Mouse (Mus musculus) left cerebral cortex, adult 2 months (tissue): ENCODE data around the gene Kit. TPM values are rescaled to one million over a fixed set of nuclear protein-coding genes. Genes with fewer than 3 reads are reported as not detected.

ENCODE experiments used
- DNase-seq, 2 experiments: peaks; one replicate each; pipeline ENCODE4 v3.0.0; 2021 to 2022; ENCODE audit warnings: low spot score in 2 of 2, mixed read lengths in 1 of 2; ENCODE audit errors: extremely low spot score in 1 of 2
- H3K27ac ChIP-seq: fragments of 200-600 bp; 2 replicates; pipeline ENCODE4 v1.8.1; 2022
- H3K4me3 ChIP-seq: fragments of 200-600 bp; 2 replicates; pipeline ENCODE4 v1.8.1; 2022
- CTCF ChIP-seq: fragments of 200-600 bp; IDR thresholded peaks from 2 replicates; pipeline ENCODE4 v1.8.1; 2022; ENCODE audit warnings: antibody characterized with exemption, mild to moderate bottlenecking, moderate library complexity
- intact Hi-C: fragments of 180-260 bp; cut with DNase I; formaldehyde crosslinking; loops from one replicate; pipeline ENCODE4 v1.15.1; 2025
- total RNA-seq, 2 experiments: library from RNA; stranded (reverse); gene quantifications; 2 replicates each; pipeline ENCODE4 v1.2.3; 2021

The Kit gene
- total RNA-seq, 2 experiments from 2014 or later: 31.5 to 33.9 TPM

DNA sequence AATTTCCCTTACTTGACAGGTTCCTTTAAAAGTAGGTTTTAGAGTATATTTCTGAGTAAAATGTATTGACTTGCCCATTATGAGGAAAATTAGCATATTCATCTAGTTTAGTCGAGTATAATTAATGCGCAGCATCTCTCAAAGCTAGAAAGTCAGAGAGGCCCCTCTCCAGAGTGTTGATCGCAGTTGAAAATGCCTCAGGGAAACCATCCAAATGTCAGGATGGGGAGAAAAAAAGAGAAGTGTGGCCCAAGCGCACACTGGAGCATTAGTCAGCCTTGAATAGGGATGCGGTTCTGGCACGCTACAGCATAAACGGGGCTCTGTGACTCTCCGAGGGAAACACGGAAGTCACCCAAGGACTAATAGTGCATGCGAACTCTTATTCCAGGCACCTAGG, 20.6 kb downstream of the Kit start:
- no peak for DNase-seq
- no peak overlapping the region for H3K4me3 ChIP-seq
- intact Hi-C loops: no loop called here
- no peak overlapping the region for H3K27ac ChIP-seq
- no peak for TF ChIP-seq CTCF

DNA sequence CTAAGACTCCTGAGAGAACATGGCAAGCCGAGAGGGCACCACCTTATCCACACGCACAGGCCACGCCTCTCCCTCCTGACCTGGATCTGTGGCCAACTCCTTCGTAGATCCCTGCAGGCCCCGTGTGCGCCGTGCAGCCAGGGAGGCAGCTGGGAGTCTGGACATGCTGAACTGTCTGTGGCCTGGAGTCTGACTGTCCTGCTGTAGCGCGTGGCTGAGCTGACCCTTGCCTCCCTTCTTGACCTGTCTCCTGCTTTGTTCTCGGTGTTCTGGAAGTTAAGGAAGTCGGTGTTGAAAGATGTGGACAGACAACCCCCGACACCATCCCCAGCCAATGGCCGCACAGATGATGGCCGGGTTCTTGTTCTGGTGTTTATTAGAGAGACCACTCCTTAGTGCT, 21.5 kb downstream of the Kit start:
- DNase-seq: no peak
- Histone ChIP-seq H3K27ac (no peak overlapping the region), H3K4me3 (no peak overlapping the region)
- no peak for TF ChIP-seq CTCF
- intact Hi-C loops: no loop called here

DNA sequence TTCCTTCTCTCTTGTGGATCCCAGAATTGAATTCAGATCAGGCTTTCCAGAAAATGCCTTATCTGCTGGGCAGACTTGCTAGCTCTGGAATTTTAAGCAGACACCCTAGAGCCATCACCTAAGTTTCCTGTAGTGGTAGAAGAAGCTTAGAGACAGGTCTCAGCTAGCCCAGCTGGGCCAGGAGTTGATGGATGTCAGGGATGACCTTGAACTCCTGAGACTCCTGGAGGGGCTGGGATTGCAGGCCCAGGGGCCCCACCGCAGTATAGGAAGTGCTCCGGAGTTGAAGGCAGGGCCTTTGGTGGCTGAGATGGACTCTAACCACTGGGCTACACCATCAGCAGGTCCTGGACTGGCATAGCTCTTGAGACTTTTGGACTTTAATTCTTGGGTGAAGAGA, 22.6 kb downstream of the Kit start:
- DNase-seq: no peak
- no peak overlapping the region for H3K27ac ChIP-seq
- no peak overlapping the region for H3K4me3 ChIP-seq
- intact Hi-C loops: no loop called here
- TF ChIP-seq CTCF: no peak

DNA sequence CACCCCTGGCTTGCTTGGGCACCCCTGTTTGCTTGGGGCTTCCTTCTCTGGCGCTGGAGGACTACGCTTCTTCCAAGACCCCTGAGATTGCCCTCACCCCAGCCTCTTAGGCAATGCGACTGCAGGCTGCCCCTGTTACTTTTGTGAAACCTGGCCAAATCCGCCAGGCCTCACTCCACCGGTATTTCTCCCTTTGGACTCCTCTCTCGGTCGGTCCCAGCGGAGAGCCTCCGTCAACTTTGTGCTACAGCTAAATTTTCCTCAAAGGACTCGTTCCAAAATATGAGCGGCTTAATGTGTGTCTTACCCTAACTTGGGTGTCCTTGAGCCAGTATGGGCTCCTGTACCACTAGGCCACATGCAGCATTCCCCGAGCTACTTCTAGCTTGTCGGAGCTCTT, 23.8 kb downstream of the Kit start:
- H3K27ac ChIP-seq: no peak overlapping the region
- intact Hi-C loops: no loop called here
- no peak overlapping the region for H3K4me3 ChIP-seq
- TF ChIP-seq CTCF: no peak
- no peak for DNase-seq

GRCm38 (mm10) chr5:75599991-75600390, 25.3 kb downstream of the Kit start:
- no peak for DNase-seq
- intact Hi-C loops: no loop called here
- Histone ChIP-seq H3K4me3 (no peak overlapping the region), H3K27ac (no peak overlapping the region)
- TF ChIP-seq CTCF: no peak

GRCm38 (mm10) chr5:75604238-75604637, 29.5 kb downstream of the Kit start:
- DNase-seq: no peak
- no peak for TF ChIP-seq CTCF
- Histone ChIP-seq H3K27ac (no peak overlapping the region), H3K4me3 (no peak overlapping the region)
- intact Hi-C loops: no loop called here

- TF ChIP-seq CTCF: no peak
- DNase-seq: no peak
- no peak overlapping the region for H3K4me3 ChIP-seq
- intact Hi-C loops: no loop called here
- H3K27ac ChIP-seq: no peak overlapping the region
Measured at GRCm38 (mm10) chr5:75606898-75607297, 32.2 kb downstream of the Kit start.

DNA sequence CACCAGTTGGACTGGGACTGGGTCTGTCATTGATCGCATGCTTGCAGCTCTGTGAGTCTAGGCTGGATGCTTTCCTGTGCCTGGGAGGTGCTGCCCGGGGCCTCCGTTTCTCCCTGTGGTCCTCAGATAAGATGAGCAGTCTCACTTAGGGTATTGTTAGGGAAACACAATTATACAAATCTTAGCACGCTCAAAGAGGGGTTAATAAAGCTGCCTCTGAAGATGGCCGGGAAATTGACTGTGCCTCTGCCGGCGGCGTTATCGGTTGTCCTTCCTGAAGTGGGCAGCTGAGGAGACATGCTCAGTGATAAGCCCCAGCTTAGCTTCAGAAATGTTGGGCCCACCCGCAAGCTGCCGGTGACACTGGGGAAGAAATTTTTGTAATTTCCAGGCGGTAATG, 33.3 kb downstream of the Kit start:
- no peak for TF ChIP-seq CTCF
- intact Hi-C loops: no loop called here
- no peak overlapping the region for H3K4me3 ChIP-seq
- no peak for DNase-seq
- H3K27ac ChIP-seq: no peak overlapping the region

GRCm38 (mm10) chr5:75612380-75612779, 37.7 kb downstream of the Kit start:
- no peak for TF ChIP-seq CTCF
- no peak for DNase-seq
- Histone ChIP-seq H3K4me3 (no peak overlapping the region), H3K27ac (no peak overlapping the region)
- intact Hi-C loops: no loop called here

DNA sequence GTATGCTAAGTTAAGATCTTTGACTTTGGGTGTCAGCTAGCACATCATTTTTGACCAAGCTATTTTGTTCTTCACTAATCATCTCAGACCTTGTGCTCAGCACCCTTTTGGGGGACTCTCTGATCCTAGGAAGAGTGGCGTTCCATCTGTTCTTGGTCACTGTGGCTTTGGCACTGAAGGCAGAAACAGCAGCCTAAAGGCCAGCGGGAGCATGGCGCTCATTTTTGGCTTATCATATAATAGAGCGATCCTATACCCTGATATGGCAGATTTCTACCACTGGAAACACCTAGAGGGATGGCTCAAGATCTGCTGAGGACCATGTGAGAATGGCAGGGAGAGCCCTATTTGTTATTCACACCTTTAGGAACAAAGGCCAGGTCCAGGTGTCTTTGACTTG, 38.2 kb downstream of the Kit start:
- intact Hi-C loops: no loop called here

GRCm38 (mm10) chr5:75615000-75615571, 40.4 kb downstream of the Kit start:
- TF ChIP-seq CTCF: no peak

More for the DNA sequence above, 38.2 kb downstream of the Kit start:
- no peak for DNase-seq
- Histone ChIP-seq H3K4me3 (no peak overlapping the region), H3K27ac (no peak overlapping the region)
- no peak for TF ChIP-seq CTCF

DNA sequence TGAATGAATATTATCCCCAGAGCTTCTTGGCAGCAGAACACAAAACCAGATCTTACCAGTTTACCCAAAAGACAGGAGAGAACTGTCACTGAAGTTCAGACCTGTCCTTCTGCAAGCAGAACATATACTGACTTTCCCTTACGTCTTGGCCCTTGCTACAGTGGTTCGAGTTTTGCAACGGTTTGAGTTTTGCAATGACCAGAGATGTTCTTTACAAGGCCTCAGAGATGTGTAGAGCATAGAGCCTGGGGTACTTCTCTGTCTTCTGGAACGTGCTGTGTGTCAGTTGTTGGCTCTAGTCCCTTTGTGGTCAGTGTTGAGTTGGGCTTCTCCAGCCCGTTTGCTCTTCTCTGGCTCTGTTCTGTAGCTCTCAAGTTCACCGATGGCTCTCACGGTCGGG, 40.9 kb downstream of the Kit start:
- Histone ChIP-seq H3K4me3 (no peak overlapping the region), H3K27ac (no peak overlapping the region)
- intact Hi-C loops: no loop called here
- TF ChIP-seq CTCF: no peak
- no peak for DNase-seq

More at GRCm38 (mm10) chr5:75615000-75615571, 40.4 kb downstream of the Kit start:
- no peak for DNase-seq
- no peak overlapping the region for H3K27ac ChIP-seq
- intact Hi-C loops: no loop called here
- H3K4me3 ChIP-seq: no peak overlapping the region

DNA sequence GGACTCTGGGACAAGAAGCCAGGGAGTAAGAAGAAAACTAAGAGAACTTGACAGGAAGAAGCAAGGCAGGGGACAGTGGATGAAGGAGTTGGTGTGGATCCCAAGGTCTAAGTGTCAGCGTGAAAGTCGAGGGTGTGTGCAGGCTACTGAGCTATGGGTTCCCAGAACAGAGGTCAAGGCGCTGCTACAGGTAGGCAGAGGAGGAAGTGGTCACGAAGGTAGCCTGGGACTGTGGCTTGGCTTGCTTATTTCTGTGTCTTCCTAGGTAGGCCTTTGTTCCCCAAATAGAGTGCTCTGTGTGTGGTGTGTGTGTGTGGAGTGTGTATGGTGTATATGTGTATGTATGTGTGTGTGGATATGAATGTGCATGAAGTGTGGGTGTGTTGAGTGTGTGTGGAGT, 47.7 kb downstream of the Kit start:
- intact Hi-C loops: no loop called here
- TF ChIP-seq CTCF: no peak
- DNase-seq: no peak
- Histone ChIP-seq H3K4me3 (no peak overlapping the region), H3K27ac (no peak overlapping the region)
